Comparison of ENCODE assay signal across 12 mouse cellular contexts in the genomic region with DNA sequence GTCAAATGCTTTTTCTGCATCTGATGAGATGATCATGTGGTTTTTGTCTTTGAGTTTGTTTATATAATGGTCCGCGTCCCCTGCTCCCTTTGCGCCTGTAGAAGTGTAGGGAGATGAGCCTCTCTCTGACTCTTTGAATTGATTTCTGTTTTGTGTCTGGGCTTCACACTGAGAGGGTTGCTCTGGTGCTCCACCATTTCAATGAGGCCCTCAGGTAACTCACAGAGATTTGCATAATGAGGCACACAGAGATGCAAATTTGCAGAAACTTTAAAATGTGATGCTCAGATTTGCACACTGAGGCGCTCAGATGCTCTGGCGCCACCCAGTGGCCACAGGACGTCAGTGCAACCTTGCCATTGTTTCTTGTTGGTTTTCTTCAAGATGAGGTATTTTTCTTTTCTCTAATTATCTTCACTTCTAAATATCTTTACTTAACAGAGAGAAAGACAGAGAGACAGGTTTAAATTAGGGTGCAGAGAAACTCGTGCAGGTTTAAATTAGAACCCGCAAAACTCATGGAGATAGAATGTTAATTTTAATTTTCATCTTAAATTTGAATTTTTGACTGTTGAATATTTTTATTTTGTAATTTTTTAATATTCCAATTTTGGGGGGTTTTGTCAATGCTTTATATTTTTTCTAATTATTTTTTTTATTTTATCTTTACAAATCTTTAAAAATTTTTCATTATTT. TPM values are rescaled to one million over a fixed set of nuclear protein-coding genes. Genes with fewer than 3 reads are reported as not detected.
DNase-seq lines count a peak whose midpoint lies in the region; ATAC-seq and TF ChIP-seq lines count a peak whose summit lies in the region.
"Not testable (repeated sequence)": the region's sequence is repeated elsewhere in the genome, so short reads cannot be mapped to it uniquely, and the experiment has no call there.
"Had no signal": no experiment of that assay in that cellular context is flagged by ENCODE, and none has a peak within 500 bp of the region (broad histone marks: within the 10 kb centered on the region; RNA-seq: fewer than 3 reads in every experiment).

No protein-coding gene starts in this region.

- not testable (repeated sequence) for TF ChIP-seq POLR2A in brain, embryonic 14.5 days (IDR thresholded peaks at IDR 0.05; ENCODE audit: borderline replicate concordance, extremely low read depth, insufficient read depth, insufficient read length, poor library complexity, severe bottlenecking); thymus, adult 2 months (IDR thresholded peaks at IDR 0.05; ENCODE audit: control insufficient read depth, extremely low read depth, insufficient read depth, low read length, poor library complexity)

- H3K27me3 ChIP-seq in forebrain, embryonic 11.5 days (ENCODE audit: control insufficient read depth, insufficient read depth, low read length); heart, embryonic 16.5 days (ENCODE audit: control insufficient read depth, insufficient read depth, low read length); liver, embryonic 15.5 days; thymus, adult 2 months (ENCODE audit: control insufficient read depth, insufficient read depth, low read length): not testable (repeated sequence)

- peak; percentile 21 for DNase-seq in CD4-positive, CD25-positive, alpha-beta regulatory T cell, adult 2 months (ENCODE audit: low read depth, low spot score)
- peak; percentile 45 for DNase-seq in brain, embryonic 14.5 days (ENCODE audit: low read depth)
- not testable (repeated sequence) for DNase-seq in forebrain, embryonic 11.5 days (ENCODE audit: low spot score)
- DNase-seq in kidney, adult 9 months, result peak; percentile 33
- DNase-seq in naive thymus-derived CD4-positive, alpha-beta T cell, adult 2 months (ENCODE audit: low read depth), result peak; percentile 54
- DNase-seq in thymus, adult 2 months, result peak; percentile 21

- H3K9ac ChIP-seq in forebrain, embryonic 11.5 days (ENCODE audit: low read length); heart, embryonic 16.5 days (ENCODE audit: low read length); liver, embryonic 15.5 days: not testable (repeated sequence)

- ATAC-seq in forebrain, embryonic 11.5 days (replicated peaks; ENCODE audit: low FRiP score), result peak; percentile 84
- ATAC-seq in heart, embryonic 16.5 days (replicated peaks; ENCODE audit: extremely low read depth, insufficient read depth, low FRiP score), result peak; percentile 72
- peak; percentile 75 for ATAC-seq in liver, embryonic 15.5 days (ENCODE audit: insufficient read depth)

- H3K36me3 ChIP-seq in forebrain, embryonic 11.5 days (ENCODE audit: control insufficient read depth, insufficient read depth, low read length); heart, embryonic 16.5 days (ENCODE audit: control insufficient read depth, insufficient read depth); liver, embryonic 15.5 days (replicated peaks); thymus, adult 2 months (ENCODE audit: control insufficient read depth, insufficient read depth, low read length): not testable (repeated sequence)

- not testable (repeated sequence) for H3K4me3 ChIP-seq in forebrain, embryonic 11.5 days (ENCODE audit: low read depth, low read length); heart, embryonic 16.5 days (ENCODE audit: low read length); liver, embryonic 15.5 days (replicated peaks); thymus, adult 2 months (ENCODE audit: control insufficient read depth, insufficient read depth, low read length)

- WGBS in forebrain, embryonic 11.5 days, result 60% methylated on average over 8 of the region's 8 CpGs
- 51% methylated on average over 8 of the region's 8 CpGs for WGBS in heart, embryonic 16.5 days
- whole genome bisulfite sequencing in liver, embryonic 15.5 days (ENCODE audit: insufficient replicate concordance), result 50% methylated on average over 8 of the region's 8 CpGs
- 55% methylated on average over 8 of the region's 8 CpGs for WGBS in thymus, adult 2 months

- not testable (repeated sequence) for H3K4me2 ChIP-seq in forebrain, embryonic 11.5 days (ENCODE audit: low read depth, low read length, severe bottlenecking); heart, embryonic 16.5 days (ENCODE audit: low read depth, low read length); liver, embryonic 15.5 days

- H3K27ac ChIP-seq in forebrain, embryonic 11.5 days (ENCODE audit: low read depth, low read length); heart, embryonic 16.5 days (ENCODE audit: low read length); liver, embryonic 15.5 days (replicated peaks); thymus, adult 2 months (ENCODE audit: control insufficient read depth, insufficient read depth, low read length): not testable (repeated sequence)

- not testable (repeated sequence) for H3K9me3 ChIP-seq in forebrain, embryonic 11.5 days (ENCODE audit: control insufficient read depth, low read length); heart, embryonic 16.5 days (replicated peaks; ENCODE audit: control insufficient read depth, low read length); liver, embryonic 15.5 days (replicated peaks)

- not testable (repeated sequence) for TF ChIP-seq CTCF in brain, embryonic 14.5 days (IDR thresholded peaks at IDR 0.05; ENCODE audit: borderline replicate concordance, extremely low read depth, insufficient read depth, insufficient read length); thymus, adult 2 months (IDR thresholded peaks at IDR 0.05; ENCODE audit: borderline replicate concordance, control insufficient read depth, extremely low read depth, insufficient read depth, low read length, poor library complexity)

- not testable (repeated sequence) for H3K4me1 ChIP-seq in forebrain, embryonic 11.5 days (replicated peaks; ENCODE audit: control insufficient read depth, insufficient read depth, low read length); heart, embryonic 16.5 days (ENCODE audit: control insufficient read depth, insufficient read depth, low read length); liver, embryonic 15.5 days (replicated peaks); thymus, adult 2 months (replicated peaks; ENCODE audit: control insufficient read depth, insufficient read depth, low read length)

RNA-seq across cellular contexts. Expression of a gene that starts 30.5 kb away (rescaled TPM):
- polyA plus RNA-seq in brain, embryonic 14.5 days (2012; rRNA removed), result not detected in 2 replicates
- not detected in 2 replicates for polyA plus RNA-seq in forebrain, embryonic 11.5 days (2014; fragmentation: Nextera tagmentation; extraction: Ambion mirVana)
- not detected in 2 replicates for polyA plus RNA-seq in heart, embryonic 16.5 days (2015; fragmentation: Nextera tagmentation; extraction: Ambion mirVana)
- not detected in 2 replicates for polyA plus RNA-seq in liver, embryonic 15.5 days (2015; fragmentation: Nextera tagmentation; extraction: Ambion mirVana)
- not detected in 2 replicates for polyA plus RNA-seq in thymus, adult 2 months (2012; rRNA removed)
- polyA plus RNA-seq: forebrain, embryonic 10.5 days; intestine, postnatal 0 days; liver, adult 2 months; midbrain, postnatal 0 days had no signal
